Mouse (Mus musculus) thymus, postnatal 0 days (tissue): ENCODE measurements around the gene Ncs1. TPM values are rescaled to one million over a fixed set of nuclear protein-coding genes. Genes with fewer than 3 reads are reported as not detected.

Experiments used
- DNase-seq: peaks from one replicate; pipeline ENCODE4 v3.0.0-alpha.2; 2015; ENCODE audit warnings: low spot score
- polyA plus RNA-seq: library from polyadenylated mRNA; unstranded; fragments of >200 nt; fragmentation: Nextera tagmentation; extraction: Ambion mirVana; gene quantifications from 2 replicates; pipeline ENCODE4 v1.2.1, GENCODE M21; 2015

The Ncs1 gene
- polyA plus RNA-seq, 1 experiment from 2014 or later = 6.3 TPM

GRCm38 (mm10) chr2:31277810-31278209, 32.2 kb downstream of the Ncs1 start:
- DNase-seq = no peak

- no peak for DNase-seq
Measured at GRCm38 (mm10) chr2:31278483-31278882, 32.9 kb downstream of the Ncs1 start.

DNA sequence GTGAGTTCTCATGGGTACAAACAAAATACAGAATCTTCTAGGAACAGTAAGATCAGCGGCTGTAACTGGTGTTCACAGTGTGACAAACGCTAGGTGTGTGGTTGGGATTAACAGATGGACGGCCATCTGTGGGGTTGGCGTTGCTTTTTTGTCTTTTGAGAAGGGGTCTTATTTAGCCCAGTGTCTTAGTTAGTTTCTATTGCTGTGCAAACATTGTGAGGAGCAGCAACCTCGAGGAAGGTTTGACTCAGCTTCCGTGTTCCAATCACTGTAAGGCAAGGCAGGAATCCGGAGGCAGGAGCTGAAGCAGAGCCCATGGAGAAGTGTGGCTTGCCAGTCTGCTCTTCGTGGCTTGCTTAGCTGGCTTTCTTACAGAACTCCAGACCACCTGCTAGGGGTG, 35.5 kb downstream of the Ncs1 start:
- DNase-seq = no peak

GRCm38 (mm10) chr2:31282266-31282665, 36.6 kb downstream of the Ncs1 start:
- DNase-seq = no peak

- no peak for DNase-seq
Measured at GRCm38 (mm10) chr2:31282880-31283279, 37.3 kb downstream of the Ncs1 start.

DNA sequence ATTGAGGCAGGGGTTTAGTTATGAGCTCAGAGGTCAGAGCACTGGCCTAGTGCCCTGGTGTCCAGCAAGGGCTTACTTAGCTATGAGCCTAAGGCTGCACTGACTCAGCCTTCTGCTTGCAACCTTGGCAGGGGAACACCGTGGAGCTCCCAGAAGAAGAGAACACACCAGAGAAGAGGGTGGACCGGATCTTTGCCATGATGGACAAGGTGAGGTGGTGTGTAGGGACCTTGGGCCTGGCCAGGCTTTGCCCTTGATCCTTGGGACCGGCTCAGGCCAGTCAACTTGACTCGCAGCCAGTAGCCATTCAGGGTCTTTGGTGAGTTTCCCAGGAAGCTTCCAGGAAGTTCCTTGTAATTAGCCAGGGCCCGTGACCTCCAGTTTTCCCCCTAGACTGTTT, 38.9 kb downstream of the Ncs1 start:
- DNase-seq = no peak

GRCm38 (mm10) chr2:31291421-31291820, 45.8 kb downstream of the Ncs1 start:
- DNase-seq = peak; percentile 56

DNA sequence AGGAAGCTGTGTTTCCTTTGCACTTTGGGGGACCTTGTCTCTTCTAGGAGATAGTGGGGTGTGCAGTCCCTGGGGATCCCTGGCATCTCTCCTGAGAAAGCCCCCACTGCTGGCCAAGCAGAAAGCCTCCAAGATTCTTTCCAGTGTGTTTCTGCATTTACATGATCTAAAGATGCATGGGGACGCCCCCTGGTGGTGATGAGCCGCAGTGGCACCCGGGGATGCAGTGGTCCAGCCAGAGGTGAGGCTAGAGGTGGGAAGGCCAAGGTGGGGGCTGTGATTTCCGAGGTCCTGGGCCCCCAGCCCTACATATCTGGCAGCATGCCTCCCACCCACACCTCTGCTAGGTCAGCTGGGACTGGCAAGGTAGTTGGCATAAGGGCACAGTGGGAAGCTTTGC, 49.4 kb downstream of the Ncs1 start:
- DNase-seq = peak; percentile 54

DNA sequence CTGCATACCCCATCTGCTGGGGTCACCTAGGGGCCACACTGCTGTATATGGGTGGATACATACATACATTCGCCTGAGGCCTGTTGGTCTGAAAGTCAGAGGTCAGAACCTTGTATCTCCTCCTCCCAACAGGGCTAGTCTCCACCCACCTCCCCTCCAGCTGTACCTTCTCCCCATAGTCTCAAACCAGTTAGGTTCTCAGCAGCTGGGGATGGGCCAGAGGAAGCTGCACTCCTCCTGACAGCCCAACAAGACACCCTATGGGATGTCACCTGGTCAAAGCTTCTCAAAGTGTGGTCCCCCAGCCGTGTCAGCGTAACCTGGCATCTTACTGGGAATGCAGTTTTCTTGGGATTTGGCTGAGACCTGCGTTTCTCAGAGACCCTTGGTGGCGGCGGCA, 50.8 kb downstream of the Ncs1 start:
- DNase-seq = no peak

- DNase-seq = peak; percentile 71
Measured at GRCm38 (mm10) chr2:31297602-31298268, 52.1 kb downstream of the Ncs1 start.

- DNase-seq = no peak
Measured at GRCm38 (mm10) chr2:31298814-31299213, 53.2 kb downstream of the Ncs1 start.

GRCm38 (mm10) chr2:31299266-31299665, 53.6 kb downstream of the Ncs1 start:
- peak; percentile 67 for DNase-seq

DNA sequence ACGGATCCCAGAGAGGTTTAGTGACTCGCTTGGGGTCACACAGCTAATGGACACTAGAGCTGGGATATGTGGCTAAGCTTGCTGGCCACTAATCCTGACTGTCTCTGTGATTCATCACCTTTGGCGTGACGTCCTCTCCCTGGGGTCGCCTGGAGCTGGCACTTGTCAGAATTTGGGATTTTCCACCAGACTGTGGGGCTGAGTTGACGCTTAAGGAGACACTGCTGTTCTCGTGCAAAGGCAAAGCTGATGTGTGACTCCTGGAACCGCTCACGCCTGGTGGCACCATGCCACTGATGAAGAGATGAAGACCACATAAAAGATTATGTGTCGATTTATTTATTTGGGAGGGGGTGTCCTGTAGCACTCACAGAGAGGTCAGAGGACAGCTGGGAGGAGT, 54.4 kb downstream of the Ncs1 start:
- no peak for DNase-seq

GRCm38 (mm10) chr2:31303177-31303576, 57.6 kb downstream of the Ncs1 start:
- no peak for DNase-seq

DNA sequence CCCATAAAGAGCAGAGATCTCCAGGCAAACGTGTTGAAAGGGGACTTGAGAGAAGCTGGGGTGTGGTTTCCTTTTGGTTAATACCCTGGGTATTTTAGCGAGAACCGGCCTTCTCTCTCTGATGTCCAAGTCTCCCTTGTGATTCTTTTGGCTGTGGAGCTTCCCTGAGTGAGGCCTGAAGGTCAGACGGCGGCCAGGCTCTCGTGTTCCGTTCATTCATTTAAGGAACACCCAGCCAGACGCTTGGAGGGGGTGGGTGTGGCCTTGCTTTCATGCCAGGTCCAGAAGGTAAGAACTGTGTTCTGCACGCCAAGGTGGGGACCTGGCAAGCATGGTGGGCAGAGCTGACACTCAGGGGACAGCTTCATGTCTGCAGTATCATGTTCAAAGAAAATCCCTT, 58.6 kb downstream of the Ncs1 start:
- no peak for DNase-seq

DNA sequence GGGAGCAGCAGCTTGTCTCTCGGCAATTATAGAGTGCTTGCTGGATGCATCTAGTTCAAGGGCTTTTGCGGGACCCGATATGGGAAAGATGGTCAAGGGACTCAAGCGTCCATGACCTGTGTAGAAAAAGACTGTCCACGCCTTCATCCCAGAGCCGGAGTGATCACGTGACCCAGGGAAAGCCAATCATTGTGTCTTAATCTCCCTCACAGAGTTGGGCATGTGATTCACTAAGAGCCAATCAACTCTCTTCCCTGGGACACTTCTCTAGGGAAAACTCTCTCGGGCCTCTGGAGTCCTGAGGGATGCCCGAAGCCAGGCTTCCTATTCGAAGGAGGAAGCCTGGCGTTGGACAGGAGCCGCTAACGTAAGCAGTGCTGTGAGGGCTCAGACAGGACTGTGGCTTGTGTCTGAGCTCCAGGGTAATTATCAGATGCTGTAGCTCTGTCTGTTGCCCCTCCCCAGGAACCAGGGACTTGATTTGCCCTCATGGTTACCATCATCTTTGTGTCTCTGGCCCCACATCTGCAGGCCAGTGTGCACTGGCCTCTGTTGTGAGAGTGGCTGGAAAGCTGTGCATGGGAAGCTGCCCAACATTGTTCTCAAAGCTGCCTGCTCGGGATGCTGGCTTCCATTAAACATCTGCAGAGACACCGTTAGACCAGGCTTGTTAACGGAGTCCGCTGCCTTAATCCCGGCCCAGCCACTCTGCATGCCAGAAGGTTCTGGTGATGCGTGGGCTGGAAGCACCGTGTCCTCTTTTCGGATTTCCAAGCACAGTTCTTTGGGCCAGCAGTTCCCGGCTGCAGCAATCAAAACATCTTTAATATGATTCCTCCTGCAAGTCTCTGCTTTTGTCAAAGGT, 59.4 kb downstream of the Ncs1 start:
- DNase-seq = no peak

- DNase-seq = peak; percentile 24
Measured at GRCm38 (mm10) chr2:31305684-31306083, 60.1 kb downstream of the Ncs1 start.

DNA sequence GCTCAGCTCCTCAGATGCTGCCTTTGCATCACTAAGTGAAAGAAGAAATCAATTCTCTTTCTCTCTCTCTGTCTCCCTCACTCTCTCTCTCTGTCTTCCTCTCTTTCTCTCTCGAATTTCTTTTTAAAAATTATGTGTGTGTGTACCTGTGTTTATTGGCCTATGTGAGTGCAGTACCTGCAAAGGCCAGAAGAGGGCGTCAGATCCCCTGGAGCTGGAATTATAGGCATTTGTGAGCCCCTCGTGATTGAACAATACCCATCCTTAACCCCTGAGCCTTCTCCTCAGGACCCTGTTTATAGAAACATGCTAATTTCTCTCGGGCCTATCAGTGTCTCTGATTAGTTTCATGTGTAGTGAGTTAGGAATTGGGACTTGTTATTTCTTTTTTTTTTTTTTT, 62.6 kb downstream of the Ncs1 start:
- DNase-seq = no peak

GRCm38 (mm10) chr2:31309549-31309948, 63.9 kb downstream of the Ncs1 start:
- DNase-seq = no peak

DNA sequence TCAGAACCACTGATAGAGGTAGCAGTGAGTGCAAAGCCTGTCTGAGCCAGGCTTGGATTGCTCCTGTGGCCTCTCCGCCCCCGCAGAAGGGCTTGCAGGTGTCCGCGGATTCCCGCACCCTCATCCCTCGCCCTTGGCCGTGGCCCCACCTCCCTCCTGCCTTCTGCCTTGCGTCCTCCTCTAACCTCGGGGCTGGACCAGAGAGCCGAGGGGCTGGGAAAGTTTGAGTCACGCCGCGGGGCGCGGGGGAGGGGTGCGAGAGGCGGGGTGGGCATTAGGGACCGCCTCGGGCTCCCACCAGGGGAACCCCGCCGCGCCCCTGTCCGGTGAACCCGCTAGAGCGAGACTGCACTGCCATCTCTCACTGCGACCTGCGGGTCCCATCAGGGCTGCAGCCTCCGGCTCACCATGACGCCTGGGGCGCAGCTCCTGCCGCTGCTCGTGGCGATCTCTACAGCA, 68.4 kb downstream of the Ncs1 start, which contains the start of gene Hmcn2:
Gene Hmcn2, plus strand, starts transcription at position 409 of the 459 bp plus-strand sequence.
- DNase-seq = no peak

- no peak for DNase-seq
Measured at GRCm38 (mm10) chr2:31318162-31318561, 72.5 kb downstream of the Ncs1 start.

- DNase-seq = no peak
Measured at GRCm38 (mm10) chr2:31319200-31319599, 73.6 kb downstream of the Ncs1 start.

DNA sequence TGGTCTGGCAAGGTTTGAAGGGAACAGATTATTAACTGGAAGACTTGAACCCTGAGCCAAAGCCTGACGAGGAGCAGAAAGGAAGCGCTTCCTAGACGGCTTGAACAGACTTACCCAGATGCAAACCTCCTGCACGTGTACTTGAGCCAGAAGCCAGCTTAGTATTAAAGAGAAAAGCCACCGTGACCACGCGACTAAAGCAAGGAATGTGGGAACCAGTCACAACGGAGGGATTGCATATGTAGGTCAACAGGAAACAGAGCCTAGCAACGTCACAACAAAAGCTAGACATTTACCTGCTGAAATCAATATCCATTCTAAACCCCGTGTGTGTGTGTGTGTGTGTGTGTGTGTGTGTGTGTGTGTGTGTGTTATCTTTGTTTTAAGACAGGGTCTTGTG, 81.6 kb downstream of the Ncs1 start:
- DNase-seq = no peak
